Mouse (Mus musculus): ENCODE measurements around the gene Cyth3. TPM values are rescaled to one million over a fixed set of nuclear protein-coding genes. Genes with fewer than 3 reads are reported as not detected.

The Cyth3 gene
- total RNA-seq, 2 experiments from 2014 or later = 3.8 to 5.1 TPM

Other genes with a start within 250 kb of the Cyth3 start
- gene Kdelr2, start 218.6 kb upstream of the Cyth3 start, total RNA-seq (2014; fragmentation: Nextera tagmentation) = 82.9 and 104 TPM in 2 replicates
- gene Kdelr2, start 218.6 kb upstream of the Cyth3 start, total RNA-seq (2017) = 161 and 171 TPM in 2 replicates
- 11.7 and 22.8 TPM in 2 replicates for gene Daglb, start 157.9 kb upstream of the Cyth3 start, total RNA-seq (2014; fragmentation: Nextera tagmentation)
- gene Daglb, start 157.9 kb upstream of the Cyth3 start, total RNA-seq (2017) = 24.1 and 25.0 TPM in 2 replicates
- 349 and 471 TPM in 2 replicates for gene Rac1, start 94.4 kb upstream of the Cyth3 start, total RNA-seq (2014; fragmentation: Nextera tagmentation)
- gene Rac1, start 94.4 kb upstream of the Cyth3 start, total RNA-seq (2017) = 118 and 134 TPM in 2 replicates
- 15.4 and 19.0 TPM in 2 replicates for gene Usp42, start 109.8 kb downstream of the Cyth3 start, total RNA-seq (2014; fragmentation: Nextera tagmentation)
- gene Usp42, start 109.8 kb downstream of the Cyth3 start, total RNA-seq (2017) = 10.4 and 13.4 TPM in 2 replicates
- 28.4 and 29.7 TPM in 2 replicates for gene Eif2ak1, start 195.3 kb downstream of the Cyth3 start, total RNA-seq (2014; fragmentation: Nextera tagmentation)
- 35.6 and 36.3 TPM in 2 replicates for gene Eif2ak1, start 195.3 kb downstream of the Cyth3 start, total RNA-seq (2017)